In the genomic region with DNA sequence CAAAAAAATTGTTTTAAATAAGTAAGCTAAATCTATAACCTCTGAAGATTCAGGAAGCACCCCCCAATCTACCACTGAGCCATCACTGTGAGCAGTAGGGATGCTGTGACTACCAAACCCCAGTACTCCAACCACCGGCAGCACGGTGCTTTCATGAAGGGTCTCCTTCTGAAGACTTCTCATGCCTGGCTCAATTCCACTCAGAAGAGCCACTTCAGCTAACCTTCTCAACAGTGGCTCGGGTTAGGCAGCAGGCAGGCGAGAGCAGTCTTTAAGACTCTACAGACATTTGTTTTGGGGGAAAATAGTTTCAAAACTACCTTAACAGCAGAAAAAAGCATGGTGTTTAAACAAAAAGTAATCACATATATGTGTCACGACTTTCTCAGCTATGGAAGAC, we compare ENCODE assay signal across 18 mouse cellular contexts.
"Had no signal": no experiment of that assay in that cellular context is flagged by ENCODE, and none has a peak within 500 bp of the region (broad histone marks: within the 10 kb centered on the region; RNA-seq: fewer than 3 reads in every experiment).

No protein-coding gene starts in this region.

- ATAC-seq: liver, postnatal 0 days; midbrain, embryonic 16.5 days had no signal

- H3K4me1 ChIP-seq: liver, embryonic 13.5 days; liver, embryonic 15.5 days; lung, embryonic 15.5 days; midbrain, embryonic 12.5 days; neural tube, embryonic 12.5 days had no signal

- H3K9me3 ChIP-seq: liver, embryonic 13.5 days; liver, embryonic 15.5 days; lung, embryonic 15.5 days; megakaryocyte, embryonic 14.5 days; midbrain, embryonic 12.5 days; neural tube, embryonic 12.5 days had no signal

- H3K27ac ChIP-seq: liver, embryonic 13.5 days; liver, embryonic 15.5 days; lung, embryonic 15.5 days; macrophage; midbrain, embryonic 12.5 days; neural tube, embryonic 12.5 days had no signal

- H3K9ac ChIP-seq: liver, embryonic 13.5 days; liver, embryonic 15.5 days; liver, postnatal 0 days; lung, embryonic 15.5 days; midbrain, embryonic 12.5 days; neural tube, embryonic 12.5 days had no signal

- H3K4me3 ChIP-seq: liver, embryonic 13.5 days; liver, embryonic 15.5 days; lung, embryonic 15.5 days; megakaryocyte, embryonic 14.5 days; midbrain, embryonic 12.5 days; neural tube, embryonic 12.5 days had no signal

- H3K4me2 ChIP-seq: liver, embryonic 11.5 days; liver, embryonic 13.5 days; liver, embryonic 15.5 days; lung, embryonic 15.5 days; midbrain, embryonic 12.5 days; neural tube, embryonic 12.5 days had no signal

- H3K27me3 ChIP-seq: liver, embryonic 13.5 days; liver, embryonic 15.5 days; lung, embryonic 15.5 days; megakaryocyte, embryonic 14.5 days; midbrain, embryonic 12.5 days; neural tube, embryonic 12.5 days had no signal

- DNase-seq: liver; liver, embryonic 13.5 days; liver, postnatal 0 days; midbrain, embryonic 14.5 days; right cerebral cortex, postnatal 14 days; right cerebral cortex, postnatal 4 days; spleen, adult 18-20 months; thymus, adult 18-20 months; thymus, postnatal 14 days; thymus, postnatal 36 days had no signal
